Mouse (Mus musculus) hindbrain, embryonic 15.5 days (tissue): ENCODE measurements around the gene Galnt7. TPM values are rescaled to one million over a fixed set of nuclear protein-coding genes. Genes with fewer than 3 reads are reported as not detected.

Experiments
- ATAC-seq: fragments of 200-750 bp; cut with Nextera tagmentation; 2 replicates; pipeline ENCODE4 v1.8.0; 2017; ENCODE audit warnings: low read depth, moderate number of reproducible peaks, moderate TSS enrichment; ENCODE audit not compliant: low FRiP score
- H3K27ac ChIP-seq: fragments of 300-500 bp; sonication (generic); replicated peaks from 2 replicates; pipeline ENCODE4 v1.5.1; 2015; ENCODE audit warnings: mild to moderate bottlenecking, inconsistent platforms
- H3K27me3 ChIP-seq: fragments of 300-500 bp; sonication (generic); 2 replicates; pipeline ENCODE4 v1.6.1; 2015; ENCODE audit warnings: control low read depth, inconsistent platforms
- H3K36me3 ChIP-seq: fragments of 300-500 bp; sonication (generic); 2 replicates; pipeline ENCODE4 v1.6.1; 2015; ENCODE audit warnings: control low read depth, inconsistent platforms
- H3K4me1 ChIP-seq: fragments of 300-500 bp; sonication (generic); replicated peaks from 2 replicates; pipeline ENCODE4 v1.6.1; 2015; ENCODE audit warnings: control low read depth, inconsistent platforms
- H3K4me2 ChIP-seq: fragments of 300-500 bp; sonication (generic); 2 replicates; pipeline ENCODE4 v1.6.1; 2015; ENCODE audit warnings: moderate library complexity, mild to moderate bottlenecking, inconsistent platforms
- H3K4me3 ChIP-seq: fragments of 300-500 bp; sonication (generic); 2 replicates; pipeline ENCODE4 v1.5.1; 2015; ENCODE audit warnings: mild to moderate bottlenecking, inconsistent platforms
- H3K9ac ChIP-seq: fragments of 300-500 bp; sonication (generic); 2 replicates; pipeline ENCODE4 v1.6.1; 2015; ENCODE audit warnings: inconsistent platforms
- H3K9me3 ChIP-seq: fragments of 300-500 bp; sonication (generic); 2 replicates; pipeline ENCODE4 v1.6.1; 2016; ENCODE audit warnings: control low read depth, inconsistent platforms
- WGBS: fragments of 180-500 bp; shearing (Covaris S2); methylation state at CpG from one replicate; pipeline ENCODE4 v1.1.7; 2015; 5-methylcytosine and 5-hydroxymethylcytosine counted together
- polyA plus RNA-seq: library from polyadenylated mRNA; unstranded; fragments of >200 nt; fragmentation: Nextera tagmentation; extraction: Ambion mirVana; gene quantifications from 2 replicates; pipeline ENCODE4 v1.2.1, GENCODE M21; 2015

The Galnt7 gene
- 11.4 and 12.5 TPM in 2 replicates for polyA plus RNA-seq

DNA sequence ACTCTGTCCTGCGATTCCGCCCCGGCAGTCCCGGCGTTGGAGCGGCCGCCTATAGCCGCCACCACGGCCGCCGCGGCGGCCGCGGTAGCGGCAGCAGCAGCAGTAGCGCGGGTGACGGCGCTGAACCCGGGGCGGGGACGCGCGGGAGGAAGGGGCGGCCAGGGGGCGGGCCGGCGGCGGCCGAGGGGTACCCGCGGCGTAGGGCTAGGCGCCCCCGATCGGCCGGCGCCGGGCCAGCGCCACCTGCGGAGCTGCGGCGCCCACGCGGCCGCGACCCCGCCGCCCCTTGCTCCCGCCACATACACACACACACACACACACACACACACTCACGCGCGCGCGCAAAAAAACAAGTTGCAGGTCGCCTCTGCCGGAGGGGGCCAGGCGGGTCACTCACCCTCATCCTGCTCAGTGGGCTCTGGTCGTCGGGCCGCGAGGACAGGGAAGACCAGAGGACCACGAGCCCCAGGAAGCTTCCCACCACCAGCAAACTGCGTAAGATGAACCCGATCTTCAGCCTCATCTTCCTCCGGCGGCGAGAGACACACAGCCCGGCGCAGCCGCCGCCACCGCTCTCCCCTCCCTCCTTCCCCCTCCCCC lies at the start of gene Galnt7:
Gene Galnt7 (minus strand): TSS at position 577 of the 600 bp plus-strand sequence.
- Histone ChIP-seq H3K36me3 (no peaks in the 10 kb centered on the region), H3K27ac (peak within 1 kb of the TSS; percentile 92), H3K4me3 (peak within 1 kb of the TSS; percentile 91), H3K9ac (peak within 1 kb of the TSS; percentile 99), H3K4me2 (peak within 1 kb of the TSS; percentile 71), H3K27me3 (no peaks in the 10 kb centered on the region), H3K4me1 (peaks cover 16% of the 10 kb centered on the region), H3K9me3 (no peaks in the 10 kb centered on the region)
- ATAC-seq, result peak; percentile 90
- WGBS, result under 1% methylated on average over 28 of the region's 74 CpGs

DNA sequence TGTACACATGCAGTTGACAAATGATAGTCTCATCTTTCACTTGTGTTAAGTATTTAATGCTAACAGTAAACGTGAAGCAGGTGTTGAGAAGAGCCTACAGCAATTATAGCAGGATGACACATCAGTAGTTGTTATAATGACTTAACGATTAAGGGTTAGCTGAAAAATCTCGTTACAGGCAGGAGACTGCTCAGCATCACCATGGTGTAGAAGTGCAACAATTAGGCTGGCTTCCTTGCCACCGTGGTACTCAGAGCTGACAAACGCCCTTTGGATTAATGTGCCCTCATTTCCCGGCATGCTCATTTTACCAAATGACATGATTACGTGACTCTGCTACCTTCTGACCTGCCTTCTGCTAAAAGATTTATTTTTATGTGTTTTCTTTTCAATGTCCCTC lies 35.8 kb upstream of the Galnt7 start:
- Histone ChIP-seq H3K4me1 (no peaks in the 10 kb centered on the region), H3K9me3 (no peaks in the 10 kb centered on the region), H3K27ac (no peak overlapping the region), H3K9ac (no peak overlapping the region), H3K27me3 (no peaks in the 10 kb centered on the region), H3K36me3 (no peaks in the 10 kb centered on the region), H3K4me3 (no peak overlapping the region), H3K4me2 (no peak overlapping the region)
- no peak for ATAC-seq
- WGBS, result 46% methylated on average over 7 of the region's 7 CpGs

DNA sequence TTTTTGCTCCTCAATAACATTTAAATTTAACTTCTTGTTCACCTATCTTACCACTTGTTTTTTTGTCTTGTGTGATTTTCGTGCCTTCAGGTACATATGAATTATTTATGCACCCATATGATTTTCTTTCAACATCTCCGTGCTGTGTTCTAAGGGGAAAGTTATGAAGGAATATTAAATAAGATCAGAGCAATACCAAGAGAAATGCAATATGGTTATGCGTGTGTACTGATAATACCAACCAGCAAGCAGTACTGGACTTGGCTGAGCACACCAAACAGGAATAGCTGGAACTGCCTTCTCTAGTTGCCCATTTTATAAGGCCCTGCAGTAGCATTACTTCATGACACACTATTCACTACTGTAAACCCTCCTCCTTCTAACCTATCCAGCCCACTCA lies 33.0 kb upstream of the Galnt7 start:
- H3K4me2 ChIP-seq, result no peak overlapping the region
- H3K27me3 ChIP-seq, result no peaks in the 10 kb centered on the region
- no peak for ATAC-seq
- WGBS, result 75% methylated on average over 3 of the region's 3 CpGs
- no peaks in the 10 kb centered on the region for H3K4me1 ChIP-seq
- no peak overlapping the region for H3K9ac ChIP-seq
- H3K4me3 ChIP-seq, result no peak overlapping the region
- no peaks in the 10 kb centered on the region for H3K36me3 ChIP-seq
- H3K27ac ChIP-seq, result no peak overlapping the region
- no peaks in the 10 kb centered on the region for H3K9me3 ChIP-seq

DNA sequence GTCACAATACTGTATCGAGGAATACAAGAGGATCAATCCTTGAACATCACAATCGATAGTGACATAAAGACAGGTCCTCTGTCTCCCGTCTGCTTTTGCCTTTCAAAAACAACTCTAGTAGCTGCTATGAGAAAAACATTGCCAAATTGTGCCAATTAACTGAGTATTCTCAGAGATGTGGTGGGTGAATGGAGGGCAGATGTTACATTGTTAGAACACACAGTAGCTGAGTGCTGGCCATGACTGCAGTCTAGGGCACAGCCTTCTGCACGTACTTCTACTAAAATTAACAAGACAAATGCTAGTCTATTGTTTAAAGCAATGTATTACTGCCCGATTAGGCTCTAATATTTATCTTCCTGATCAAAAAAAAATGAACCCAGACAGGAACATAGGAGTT lies 27.2 kb upstream of the Galnt7 start:
- H3K9ac ChIP-seq, result no peak overlapping the region
- no peak overlapping the region for H3K27ac ChIP-seq
- no peaks in the 10 kb centered on the region for H3K36me3 ChIP-seq
- no peaks in the 10 kb centered on the region for H3K4me1 ChIP-seq
- no peak for ATAC-seq
- no peaks in the 10 kb centered on the region for H3K27me3 ChIP-seq
- no peak overlapping the region for H3K4me2 ChIP-seq
- no peaks in the 10 kb centered on the region for H3K9me3 ChIP-seq
- 72% methylated on average over 5 of the region's 5 CpGs for WGBS
- no peak overlapping the region for H3K4me3 ChIP-seq

DNA sequence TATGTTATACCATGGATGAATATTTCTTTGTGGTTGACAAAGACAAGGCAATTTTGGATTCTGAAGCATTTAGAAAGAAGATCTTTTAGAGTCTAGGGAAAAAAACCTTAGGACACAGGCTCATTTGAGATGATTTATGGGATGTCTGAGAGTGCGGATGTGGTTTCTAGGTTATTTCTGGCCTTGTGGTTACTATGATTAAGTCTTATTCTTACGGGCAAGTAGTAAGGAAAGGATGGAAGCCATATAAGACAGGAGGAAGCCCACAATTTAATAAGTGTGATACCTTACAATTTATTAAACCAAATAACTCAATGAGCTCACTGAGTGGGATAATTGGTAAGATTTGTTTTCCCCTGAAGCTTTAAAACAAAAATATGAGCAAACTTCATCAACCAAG lies 11.3 kb upstream of the Galnt7 start:
- ATAC-seq, result no peak
- Histone ChIP-seq H3K36me3 (no peaks in the 10 kb centered on the region), H3K4me1 (no peaks in the 10 kb centered on the region), H3K27ac (no peak overlapping the region), H3K4me3 (no peak overlapping the region), H3K9me3 (no peaks in the 10 kb centered on the region), H3K4me2 (no peak overlapping the region), H3K9ac (no peak overlapping the region), H3K27me3 (no peaks in the 10 kb centered on the region)
- WGBS, result 80% methylated on average over 2 of the region's 2 CpGs

DNA sequence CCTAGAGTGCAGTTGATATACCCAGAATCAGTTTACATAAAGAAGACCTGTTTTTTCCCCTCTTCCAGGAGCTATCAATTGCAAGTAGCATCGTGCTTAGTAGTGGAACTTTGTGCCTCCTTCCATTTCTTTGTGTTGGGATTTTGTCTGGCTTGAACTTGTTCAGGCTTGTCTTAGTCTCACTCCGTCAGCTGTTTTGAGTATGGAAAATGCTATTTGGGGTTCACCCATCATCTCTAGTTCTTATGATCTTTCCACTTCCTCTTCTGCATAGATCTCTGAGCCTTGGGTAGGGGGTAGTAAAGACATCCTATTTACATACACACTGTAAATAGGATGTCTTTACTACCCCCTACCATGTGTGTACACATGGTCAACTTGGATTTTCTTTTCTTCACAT lies 7.2 kb upstream of the Galnt7 start:
- H3K9ac ChIP-seq, result no peak overlapping the region
- H3K4me3 ChIP-seq, result no peak overlapping the region
- no peak overlapping the region for H3K4me2 ChIP-seq
- no peak overlapping the region for H3K27ac ChIP-seq
- H3K36me3 ChIP-seq, result no peaks in the 10 kb centered on the region
- H3K9me3 ChIP-seq, result no peaks in the 10 kb centered on the region
- no peak for ATAC-seq
- H3K27me3 ChIP-seq, result no peaks in the 10 kb centered on the region
- WGBS, result 89% methylated on average over 2 of the region's 2 CpGs
- H3K4me1 ChIP-seq, result no peaks in the 10 kb centered on the region

DNA sequence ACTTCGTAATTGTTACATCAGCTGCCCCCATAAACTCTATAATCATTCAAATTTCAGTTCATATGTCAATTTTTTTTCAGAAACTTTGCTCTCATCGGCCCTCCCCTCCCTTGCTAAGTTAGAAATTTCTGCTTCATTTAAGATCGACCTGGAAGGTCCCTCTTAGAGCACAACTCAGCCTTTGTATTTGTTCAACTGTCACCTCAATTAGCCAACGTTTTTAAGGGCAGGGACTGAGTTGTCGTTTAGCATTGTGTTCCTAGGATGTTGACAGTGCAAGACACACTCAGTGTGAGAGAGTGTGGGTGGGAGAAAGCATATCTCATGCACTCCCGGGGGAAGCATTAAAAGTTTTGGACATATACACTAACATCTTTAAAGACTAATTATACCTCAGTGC lies 3.6 kb upstream of the Galnt7 start:
- Histone ChIP-seq H3K9me3 (no peaks in the 10 kb centered on the region), H3K36me3 (no peaks in the 10 kb centered on the region), H3K27ac (no peak overlapping the region), H3K4me2 (no peak overlapping the region), H3K4me1 (peaks cover 10% of the 10 kb centered on the region), H3K9ac (no peak overlapping the region), H3K4me3 (no peak overlapping the region), H3K27me3 (no peaks in the 10 kb centered on the region)
- 29% methylated on average over 6 of the region's 6 CpGs for WGBS
- no peak for ATAC-seq

DNA sequence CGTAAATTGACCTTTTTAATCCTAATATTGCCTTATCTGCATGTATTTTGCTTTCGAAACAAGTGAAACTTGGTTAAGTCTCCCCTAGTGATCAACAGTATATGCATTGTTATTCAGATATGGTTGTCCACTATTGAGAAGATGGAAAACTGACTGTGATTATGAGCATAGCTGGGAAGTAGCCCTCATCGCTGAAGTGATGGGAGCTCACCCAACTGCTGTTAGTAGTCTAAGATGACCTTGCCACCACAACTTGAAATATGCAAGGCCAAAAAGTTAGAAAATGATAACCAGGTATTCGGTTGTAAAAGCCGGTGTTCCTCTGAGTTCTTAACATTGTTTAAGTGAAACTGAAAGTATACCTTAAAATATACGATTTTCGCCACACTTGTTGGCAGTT lies 1.3 kb upstream of the Galnt7 start:
- H3K4me3 ChIP-seq, result no peak overlapping the region
- 88% methylated on average over 7 of the region's 7 CpGs for WGBS
- ATAC-seq, result no peak

DNA sequence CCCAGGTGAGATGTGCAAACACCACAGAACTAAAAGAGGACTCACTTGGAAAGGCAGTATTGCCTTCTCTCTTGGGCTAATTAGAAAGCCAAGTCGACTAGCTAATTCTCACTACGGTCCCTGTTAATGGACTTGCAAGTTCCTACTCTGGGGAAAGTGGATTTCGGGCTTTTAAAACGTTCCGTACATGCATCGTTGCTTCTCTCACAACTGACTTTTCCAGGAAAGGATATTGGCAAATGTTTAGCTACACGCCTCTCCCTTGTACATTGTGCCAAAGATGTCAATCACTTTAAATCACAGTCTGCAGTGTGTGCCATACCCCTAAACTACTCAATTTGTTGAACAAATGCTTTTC lies 915 bp upstream of the Galnt7 start:
- Histone ChIP-seq H3K9me3 (no peaks in the 10 kb centered on the region), H3K4me2 (peak overlapping the region; percentile 71), H3K4me1 (peaks cover 16% of the 10 kb centered on the region), H3K27ac (no peak overlapping the region), H3K27me3 (no peaks in the 10 kb centered on the region), H3K4me3 (peak overlapping the region; percentile 91), H3K36me3 (no peaks in the 10 kb centered on the region), H3K9ac (no peak overlapping the region)
- no peak for ATAC-seq
- 12% methylated on average over 7 of the region's 7 CpGs for WGBS

More for the DNA sequence above, 1.3 kb upstream of the Galnt7 start:
- Histone ChIP-seq H3K27me3 (no peaks in the 10 kb centered on the region), H3K4me1 (peaks cover 16% of the 10 kb centered on the region), H3K9me3 (no peaks in the 10 kb centered on the region), H3K36me3 (no peaks in the 10 kb centered on the region), H3K9ac (no peak overlapping the region), H3K27ac (no peak overlapping the region), H3K4me2 (peak overlapping the region; percentile 71; the same call in 1 of the 2 replicates)

DNA sequence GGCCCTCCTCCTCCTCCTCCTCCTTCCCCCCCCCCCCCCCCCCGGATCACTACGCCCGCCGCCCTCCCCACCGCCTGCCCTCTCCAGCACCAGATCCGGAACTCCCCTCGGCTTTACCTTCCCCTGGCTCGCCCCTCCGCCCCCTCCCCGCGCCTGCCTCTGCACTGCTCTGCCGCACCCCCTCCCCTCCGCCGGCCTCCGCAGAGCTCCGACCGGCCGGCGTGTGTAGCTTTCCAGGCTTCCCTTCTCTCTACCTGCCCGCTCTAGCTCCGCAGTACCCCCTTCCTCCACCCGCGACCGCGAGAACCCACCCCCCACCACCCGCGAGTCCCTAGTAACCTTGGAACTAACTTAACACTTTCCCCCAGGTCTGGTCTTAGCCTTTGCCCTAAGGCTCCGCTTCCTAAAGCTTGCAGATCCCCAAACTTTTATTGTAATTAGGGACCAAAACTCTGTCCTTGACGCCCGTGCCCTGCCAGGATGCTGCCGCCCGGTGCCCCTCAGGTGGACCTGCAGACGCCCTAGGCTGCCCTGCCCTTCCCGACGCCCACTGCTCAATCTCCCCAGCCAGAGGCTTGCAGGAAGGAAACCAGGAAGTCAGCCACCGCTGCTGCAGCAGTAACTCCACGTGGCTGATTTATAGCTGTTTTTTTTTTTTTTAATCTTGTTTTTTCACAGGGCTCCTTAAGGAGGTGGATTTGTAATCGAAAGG lies 380 bp upstream of the Galnt7 start:
- Histone ChIP-seq H3K4me2 (peak overlapping the region; percentile 71), H3K9ac (peak overlapping the region; percentile 99), H3K27me3 (no peaks in the 10 kb centered on the region), H3K36me3 (no peaks in the 10 kb centered on the region), H3K4me1 (peaks cover 16% of the 10 kb centered on the region), H3K27ac (peak overlapping the region; percentile 92), H3K4me3 (peak overlapping the region; percentile 91), H3K9me3 (no peaks in the 10 kb centered on the region)
- peak; percentile 75 for ATAC-seq
- WGBS, result 1% methylated on average over 27 of the region's 38 CpGs

DNA sequence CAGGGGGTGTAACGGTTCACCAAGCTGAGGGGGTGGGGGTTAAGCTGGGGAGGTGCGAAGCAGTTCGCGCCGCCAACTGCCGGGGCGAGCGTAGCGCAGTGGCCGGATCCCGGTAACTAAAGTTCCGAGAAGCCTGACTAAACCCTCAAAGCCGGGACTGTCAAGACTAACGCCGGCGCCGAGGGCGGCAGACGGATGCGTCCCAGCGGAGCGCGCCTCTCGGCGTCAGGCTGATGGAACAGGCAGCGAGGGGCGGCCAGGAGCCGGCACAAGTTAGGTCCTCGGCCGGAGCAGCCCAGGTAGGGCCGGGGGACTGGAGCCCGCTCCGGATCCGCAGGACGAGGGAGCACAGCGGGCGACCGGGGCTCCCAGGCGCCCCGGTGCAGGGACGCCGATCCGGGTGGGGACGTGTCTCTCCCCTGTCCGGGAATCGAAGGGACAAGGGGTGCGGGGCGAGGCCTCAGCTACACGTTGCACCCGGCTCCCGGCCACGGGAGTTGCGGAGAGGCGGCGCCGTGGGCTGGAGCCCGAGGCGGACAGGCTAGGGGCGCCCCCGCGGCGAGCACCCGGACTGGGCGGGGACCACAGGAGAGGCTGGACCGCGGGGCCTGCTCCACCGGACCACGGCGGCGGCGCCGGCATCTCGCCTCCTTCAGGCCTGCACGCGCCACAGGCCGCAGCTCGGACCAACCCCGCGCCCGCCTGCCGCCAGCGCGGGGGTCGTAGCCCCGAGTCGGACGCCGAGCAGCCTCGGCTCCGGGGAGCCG lies 960 bp downstream of the Galnt7 start:
- Histone ChIP-seq H3K27me3 (no peaks in the 10 kb centered on the region), H3K9ac (peak overlapping the region; percentile 99), H3K4me3 (peak overlapping the region; percentile 91), H3K4me1 (peaks cover 16% of the 10 kb centered on the region), H3K9me3 (no peaks in the 10 kb centered on the region), H3K4me2 (peak overlapping the region; percentile 71), H3K27ac (peak overlapping the region; percentile 92), H3K36me3 (no peaks in the 10 kb centered on the region)
- peak; percentile 82 for ATAC-seq
- under 1% methylated on average over 76 of the region's 91 CpGs for WGBS

DNA sequence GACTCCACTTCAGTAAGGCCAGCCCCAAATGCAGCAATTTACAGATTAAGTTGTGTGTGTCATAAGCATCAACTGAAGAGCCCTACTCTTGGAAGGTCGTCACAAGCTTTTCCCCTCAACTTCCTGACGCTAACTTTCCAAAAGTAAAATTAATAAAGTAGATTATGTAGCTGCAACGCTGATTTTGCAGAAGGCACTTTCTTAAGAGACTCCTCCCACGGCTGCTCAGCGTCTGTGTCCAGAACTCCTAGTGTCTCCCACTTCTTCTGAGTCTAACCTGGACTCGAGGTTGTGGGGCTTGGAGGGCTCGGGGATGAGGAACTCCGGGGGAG lies 1.5 kb downstream of the Galnt7 start:
- no peaks in the 10 kb centered on the region for H3K36me3 ChIP-seq
- H3K9me3 ChIP-seq, result no peaks in the 10 kb centered on the region
- peaks cover 16% of the 10 kb centered on the region for H3K4me1 ChIP-seq
- peak overlapping the region; percentile 91 for H3K4me3 ChIP-seq
- H3K4me2 ChIP-seq, result peak overlapping the region; percentile 71
- WGBS, result under 1% methylated on average over 8 of the region's 8 CpGs
- peak overlapping the region; percentile 99 for H3K9ac ChIP-seq
- no peaks in the 10 kb centered on the region for H3K27me3 ChIP-seq
- no peak; the same call in 1 of the 2 replicates for ATAC-seq
- H3K27ac ChIP-seq, result peak overlapping the region; percentile 92
